Mouse (Mus musculus) liver (tissue): ENCODE results near the gene 1700016C15Rik.

Source experiments
- DNase-seq: peaks from one replicate; pipeline ENCODE4 v3.0.0-alpha.2; 2020; ENCODE audit warnings: mixed read lengths

Gene 1700016C15Rik

GRCm38 (mm10) chr1:177797151-177797755 is 67.6 kb downstream of the 1700016C15Rik start:
- DNase-seq = no peak
